Mouse (Mus musculus): ENCODE results near the gene Mapre3. TPM values are rescaled to one million over a fixed set of nuclear protein-coding genes. Genes with fewer than 3 reads are reported as not detected.

The Mapre3 gene
- not detected in 2 replicates for polyA plus RNA-seq (2012; ENCODE audit: insufficient read depth, insufficient read length, low replicate concordance, missing spikeins)

DNA sequence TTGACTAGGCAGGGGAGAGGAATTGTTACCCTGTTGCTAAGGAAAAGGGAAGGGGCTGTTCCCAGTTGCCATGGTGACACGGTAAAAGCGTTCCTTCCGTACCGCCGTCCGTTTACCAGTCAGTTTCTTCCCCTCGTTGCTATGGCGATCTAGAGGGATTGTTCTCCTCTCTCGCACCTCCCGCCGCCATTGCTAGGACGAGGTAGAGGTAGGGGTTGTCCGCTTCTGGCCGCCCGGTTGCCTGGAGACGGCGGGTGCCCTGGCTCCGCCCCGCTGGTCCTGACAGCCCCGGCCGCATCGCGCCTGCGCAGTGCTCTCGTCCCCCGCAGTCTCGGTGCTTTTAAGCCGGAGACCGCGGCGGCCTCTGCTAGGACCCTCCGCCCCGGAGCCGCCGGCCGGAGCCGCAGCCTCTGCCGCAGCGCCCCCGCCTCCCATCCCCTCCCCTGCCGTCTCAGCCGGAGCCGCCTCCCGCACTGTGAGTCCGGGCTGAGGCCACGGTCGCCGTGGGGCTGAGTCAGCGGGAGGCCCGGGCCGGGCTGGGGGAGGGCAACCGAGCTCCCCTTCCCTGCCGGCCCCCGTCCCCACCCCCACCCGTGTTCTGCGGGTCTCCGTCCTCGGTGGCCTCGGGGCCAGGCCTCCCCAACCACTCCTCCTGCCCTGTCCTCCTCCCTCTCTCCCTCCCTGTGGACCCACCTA is at the start of gene Mapre3:
Gene Mapre3, plus strand, starts transcription at position 218 of the 696 bp plus-strand sequence.
- WGBS: 1% methylated on average over 59 of the region's 59 CpGs
- peak within 1 kb of the TSS; percentile 90 for H3K27ac ChIP-seq (ENCODE audit: insufficient read depth, low read depth, low read length)
- peak within 1 kb of the TSS; percentile 78 for H3K4me3 ChIP-seq (ENCODE audit: insufficient read depth, low read depth, low read length)
- H3K4me1 ChIP-seq (ENCODE audit: control insufficient read depth, insufficient read depth, low read length): peaks cover 21% of the 10 kb centered on the region
- TF ChIP-seq CTCF (IDR thresholded peaks at IDR 0.05; ENCODE audit: insufficient read depth, low read depth, low read length): no peak
- TF ChIP-seq POLR2A (IDR thresholded peaks at IDR 0.05; ENCODE audit: insufficient read depth, low read depth, low read length): peak; percentile 52

DNA sequence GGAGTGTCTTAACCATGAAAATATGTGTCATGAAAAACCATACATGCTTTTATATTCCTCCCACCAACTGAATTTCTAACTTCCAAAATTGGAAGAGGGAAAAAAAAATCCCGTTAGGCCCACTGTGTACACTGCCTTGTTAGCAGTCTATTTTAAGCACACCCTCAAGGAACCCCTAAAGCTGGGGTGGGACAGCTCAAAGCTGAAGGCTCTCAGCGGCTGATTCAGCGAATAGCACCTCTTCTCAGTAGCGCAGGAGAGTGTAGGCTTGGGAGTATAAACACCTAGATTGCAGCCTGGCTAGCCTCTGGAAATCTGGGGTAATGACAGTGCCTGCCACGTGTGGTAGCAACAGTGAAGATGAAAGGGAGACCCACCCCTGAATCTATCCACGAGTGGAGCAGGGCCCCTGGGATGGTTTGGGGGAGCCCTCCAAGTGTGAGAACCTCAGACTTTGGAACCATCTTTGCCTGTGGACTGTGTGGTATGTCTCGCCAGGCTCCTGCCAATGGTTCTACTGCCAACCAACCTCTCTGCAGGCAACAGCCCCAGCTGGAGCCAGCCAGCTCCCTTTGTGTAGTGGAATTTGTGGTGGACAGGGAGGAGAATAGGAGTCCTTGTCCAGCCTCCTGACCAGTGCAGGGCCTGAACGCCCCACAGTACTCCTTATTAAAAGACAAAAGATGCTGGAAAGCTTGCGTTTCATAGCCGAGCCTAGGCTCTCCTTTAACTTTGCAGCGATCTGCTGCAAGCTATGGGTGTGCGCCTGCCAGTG is 48.7 kb upstream of the Mapre3 start:
- WGBS: 39% methylated on average over 12 of the region's 12 CpGs
- Histone ChIP-seq H3K27ac (ENCODE audit: insufficient read depth, low read depth, low read length) (no peak overlapping the region), H3K4me1 (ENCODE audit: control insufficient read depth, insufficient read depth, low read length) (peaks cover 56% of the 10 kb centered on the region), H3K4me3 (ENCODE audit: insufficient read depth, low read depth, low read length) (no peak overlapping the region)
- TF ChIP-seq CTCF (IDR thresholded peaks at IDR 0.05; ENCODE audit: insufficient read depth, low read depth, low read length): no peak
- TF ChIP-seq POLR2A (IDR thresholded peaks at IDR 0.05; ENCODE audit: insufficient read depth, low read depth, low read length): no peak

DNA sequence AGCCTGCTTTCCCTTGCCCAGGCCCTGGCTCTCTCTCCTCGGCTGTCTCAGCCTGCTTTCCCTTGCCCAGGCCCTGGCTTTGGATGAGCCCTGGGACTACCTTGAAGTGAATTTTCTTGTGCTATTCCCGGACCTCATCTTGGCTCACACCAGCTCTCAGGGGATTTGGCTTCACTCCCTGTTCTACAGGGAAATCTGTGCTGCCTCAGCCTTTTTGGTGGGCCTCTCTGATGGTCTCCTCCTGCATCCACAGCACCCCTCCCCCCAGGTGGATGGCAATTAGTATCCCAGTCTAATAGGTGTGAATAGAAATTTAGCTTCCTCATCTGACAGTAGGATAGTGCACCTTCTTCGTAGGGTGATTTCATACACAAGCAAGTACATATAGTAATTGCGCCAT is 46.4 kb upstream of the Mapre3 start:
- 58% methylated on average over 4 of the region's 4 CpGs for WGBS
- TF ChIP-seq POLR2A (IDR thresholded peaks at IDR 0.05; ENCODE audit: insufficient read depth, low read depth, low read length) (no peak), CTCF (IDR thresholded peaks at IDR 0.05; ENCODE audit: insufficient read depth, low read depth, low read length) (no peak)
- peaks cover 55% of the 10 kb centered on the region for H3K4me1 ChIP-seq (ENCODE audit: control insufficient read depth, insufficient read depth, low read length)
- peak overlapping the region; percentile 52 for H3K27ac ChIP-seq (ENCODE audit: insufficient read depth, low read depth, low read length)
- no peak overlapping the region for H3K4me3 ChIP-seq (ENCODE audit: insufficient read depth, low read depth, low read length)

DNA sequence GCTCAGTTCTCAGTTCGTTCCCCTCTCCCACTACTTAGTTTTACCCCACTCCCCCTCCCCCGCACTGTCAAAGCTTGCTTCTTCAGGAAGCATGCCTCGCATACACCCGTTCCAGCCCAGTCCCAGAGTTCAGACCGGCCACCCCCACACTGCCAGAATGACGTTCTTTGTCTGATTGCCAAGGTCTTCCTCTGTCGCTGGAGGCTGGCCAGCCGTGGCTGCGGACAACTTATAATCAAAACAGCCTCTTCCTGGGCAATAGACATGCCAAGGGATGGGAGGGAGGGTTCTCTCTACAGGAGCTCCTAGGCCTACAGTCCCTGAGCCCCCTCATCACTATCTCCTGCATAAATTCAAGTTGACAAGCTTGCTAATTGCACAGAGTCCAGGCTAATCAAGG is 45.8 kb upstream of the Mapre3 start:
- 13% methylated on average over 9 of the region's 9 CpGs for WGBS
- Histone ChIP-seq H3K4me3 (ENCODE audit: insufficient read depth, low read depth, low read length) (no peak overlapping the region), H3K27ac (ENCODE audit: insufficient read depth, low read depth, low read length) (0 out of 2 replicates have a peak overlapping the region, but pooled peaks have one; percentile 10), H3K4me1 (ENCODE audit: control insufficient read depth, insufficient read depth, low read length) (peaks cover 53% of the 10 kb centered on the region)
- TF ChIP-seq POLR2A (IDR thresholded peaks at IDR 0.05; ENCODE audit: insufficient read depth, low read depth, low read length) (no peak), CTCF (IDR thresholded peaks at IDR 0.05; ENCODE audit: insufficient read depth, low read depth, low read length) (no peak)

DNA sequence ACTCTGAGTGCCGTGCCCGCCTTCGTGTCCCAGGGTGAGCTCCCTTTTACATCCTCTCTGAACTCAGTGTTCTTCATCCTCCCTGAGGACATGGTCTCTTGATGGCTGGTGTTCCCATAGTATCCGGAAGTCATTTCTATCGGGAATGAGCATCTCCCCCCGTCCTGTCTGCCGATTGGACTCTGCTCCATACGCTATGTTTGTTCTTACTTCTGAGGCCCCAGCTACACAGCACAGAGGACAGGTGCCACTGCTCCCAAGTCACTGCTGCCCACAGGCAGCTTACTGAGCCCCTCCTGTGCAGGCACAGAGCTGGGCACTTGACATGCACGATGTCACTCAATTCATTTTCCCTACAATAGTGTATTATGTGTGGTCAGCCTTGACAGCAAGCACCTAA is 45.4 kb upstream of the Mapre3 start:
- H3K4me1 ChIP-seq (ENCODE audit: control insufficient read depth, insufficient read depth, low read length): peaks cover 58% of the 10 kb centered on the region
- TF ChIP-seq CTCF (IDR thresholded peaks at IDR 0.05; ENCODE audit: insufficient read depth, low read depth, low read length) (no peak), POLR2A (IDR thresholded peaks at IDR 0.05; ENCODE audit: insufficient read depth, low read depth, low read length) (no peak)
- no peak overlapping the region for H3K4me3 ChIP-seq (ENCODE audit: insufficient read depth, low read depth, low read length)
- 0 out of 2 replicates have a peak overlapping the region, but pooled peaks have one; percentile 10 for H3K27ac ChIP-seq (ENCODE audit: insufficient read depth, low read depth, low read length)
- 65% methylated on average over 9 of the region's 9 CpGs for WGBS

DNA sequence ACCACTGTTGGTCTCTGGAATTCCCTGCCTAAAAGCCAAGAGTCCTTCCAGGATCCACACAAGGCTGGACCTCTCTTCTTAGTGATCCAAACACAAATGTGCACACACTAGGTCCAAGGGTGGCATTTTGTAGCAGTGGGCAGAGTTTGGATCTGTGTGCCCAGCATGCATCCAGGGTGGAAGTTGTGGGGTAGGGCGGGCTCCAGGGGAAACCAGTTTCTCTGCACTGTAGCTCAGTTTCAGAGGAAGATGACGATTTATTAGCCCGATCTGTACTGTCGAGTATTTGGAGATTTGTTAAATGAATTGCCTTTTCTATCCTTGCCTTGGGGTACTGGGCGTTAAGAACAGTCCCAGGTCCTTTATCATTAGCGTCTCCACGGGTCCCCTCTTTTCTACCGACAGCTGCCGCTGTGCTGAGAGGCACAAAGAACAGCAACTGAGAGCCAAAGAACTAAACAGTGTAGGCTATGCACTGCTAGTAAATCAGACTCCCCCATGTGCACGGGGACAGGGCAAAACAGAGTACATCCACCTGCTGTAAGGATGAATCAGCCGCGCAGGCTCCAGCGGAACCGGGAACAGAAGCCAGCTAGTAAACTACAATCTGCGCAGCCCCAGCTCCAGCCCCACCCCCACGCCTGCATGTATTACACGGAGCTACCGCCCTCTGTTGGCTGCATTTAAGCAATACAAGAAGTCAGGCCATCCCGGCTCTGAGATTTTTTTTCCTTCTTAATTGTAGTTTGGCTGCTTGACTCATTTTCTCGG is 39.7 kb upstream of the Mapre3 start:
- Histone ChIP-seq H3K4me1 (ENCODE audit: control insufficient read depth, insufficient read depth, low read length) (peaks cover 23% of the 10 kb centered on the region), H3K27ac (ENCODE audit: insufficient read depth, low read depth, low read length) (peak overlapping the region; percentile 71; the same call in 1 of the 2 replicates), H3K4me3 (ENCODE audit: insufficient read depth, low read depth, low read length) (peak overlapping the region; percentile 29; the same call in 1 of the 2 replicates)
- TF ChIP-seq POLR2A (IDR thresholded peaks at IDR 0.05; ENCODE audit: insufficient read depth, low read depth, low read length) (no peak), CTCF (IDR thresholded peaks at IDR 0.05; ENCODE audit: insufficient read depth, low read depth, low read length) (peak; percentile 75)
- WGBS: 5% methylated on average over 20 of the region's 20 CpGs

DNA sequence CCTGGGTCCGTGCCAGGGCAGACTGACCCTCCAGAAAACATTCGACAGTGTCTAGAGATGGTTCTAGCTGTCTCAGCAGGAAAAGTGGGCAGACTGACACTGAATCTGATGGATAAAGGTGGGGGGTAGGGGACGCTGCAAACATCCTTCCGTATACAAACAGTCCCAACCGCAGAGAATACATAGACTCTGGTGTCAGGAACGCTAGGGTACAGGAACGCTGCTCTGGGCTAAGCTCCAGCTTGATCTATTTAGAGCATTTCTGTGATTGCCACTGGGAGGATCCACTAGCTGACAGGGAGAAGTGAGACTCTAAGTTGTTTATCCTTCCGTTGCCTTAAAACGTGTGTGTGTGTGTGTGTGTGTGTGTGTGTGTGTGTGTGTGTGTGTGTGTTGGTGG is 33.7 kb upstream of the Mapre3 start:
- H3K4me3 ChIP-seq (ENCODE audit: insufficient read depth, low read depth, low read length): no peak overlapping the region
- H3K4me1 ChIP-seq (ENCODE audit: control insufficient read depth, insufficient read depth, low read length): peaks cover 3% of the 10 kb centered on the region; the same call in 1 of the 2 replicates
- 50% methylated on average over 9 of the region's 9 CpGs for WGBS
- no peak overlapping the region for H3K27ac ChIP-seq (ENCODE audit: insufficient read depth, low read depth, low read length)
- no peak for TF ChIP-seq CTCF (IDR thresholded peaks at IDR 0.05; ENCODE audit: insufficient read depth, low read depth, low read length)
- TF ChIP-seq POLR2A (IDR thresholded peaks at IDR 0.05; ENCODE audit: insufficient read depth, low read depth, low read length): no peak

DNA sequence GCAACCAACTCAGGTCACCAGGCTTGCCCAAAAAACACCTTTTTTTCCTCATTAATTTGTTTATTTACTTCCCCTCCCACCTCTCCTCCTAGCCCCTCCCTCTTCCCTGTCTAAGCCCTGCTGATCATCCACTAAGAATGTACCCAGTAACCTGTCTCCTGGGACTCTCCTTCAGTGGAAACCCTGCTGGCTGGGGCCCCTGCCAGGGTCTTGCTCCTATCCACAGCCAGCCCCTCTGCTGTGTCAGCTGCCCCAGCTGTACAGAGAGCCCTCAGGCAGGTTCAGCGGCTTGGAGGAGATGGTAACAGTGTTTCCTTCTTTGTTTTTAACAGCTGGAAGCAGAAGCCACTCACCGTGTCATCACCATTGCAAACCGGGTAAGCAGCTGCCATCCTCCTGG is 33.3 kb upstream of the Mapre3 start:
- no peak overlapping the region for H3K27ac ChIP-seq (ENCODE audit: insufficient read depth, low read depth, low read length)
- 58% methylated on average over 3 of the region's 3 CpGs for WGBS

More for the DNA sequence above, 33.3 kb upstream of the Mapre3 start:
- no peak overlapping the region for H3K4me3 ChIP-seq (ENCODE audit: insufficient read depth, low read depth, low read length)
- no peak for TF ChIP-seq CTCF (IDR thresholded peaks at IDR 0.05; ENCODE audit: insufficient read depth, low read depth, low read length)
- TF ChIP-seq POLR2A (IDR thresholded peaks at IDR 0.05; ENCODE audit: insufficient read depth, low read depth, low read length): no peak
- peaks cover 3% of the 10 kb centered on the region; the same call in 1 of the 2 replicates for H3K4me1 ChIP-seq (ENCODE audit: control insufficient read depth, insufficient read depth, low read length)
